Mouse (Mus musculus): Measurements from ENCODE around the gene Lsamp.

Gene Lsamp

GRCm38 (mm10) chr16:40294296-40294882 is 310.2 kb downstream of the Lsamp start:
- DNase-seq: no peak

- DNase-seq: no peak
These were observed 311.1 kb downstream of the Lsamp start for GRCm38 (mm10) chr16:40295240-40295639.

GRCm38 (mm10) chr16:40307666-40308065 is 323.5 kb downstream of the Lsamp start:
- no peak for DNase-seq

GRCm38 (mm10) chr16:40316199-40316598 is 332.0 kb downstream of the Lsamp start:
- no peak for DNase-seq

GRCm38 (mm10) chr16:40324811-40325210 is 340.6 kb downstream of the Lsamp start:
- DNase-seq: no peak

GRCm38 (mm10) chr16:40328249-40328820 is 344.2 kb downstream of the Lsamp start:
- DNase-seq: no peak

GRCm38 (mm10) chr16:40369677-40370076 is 385.5 kb downstream of the Lsamp start:
- DNase-seq: no peak

GRCm38 (mm10) chr16:40371291-40371690 is 387.1 kb downstream of the Lsamp start:
- DNase-seq: no peak

GRCm38 (mm10) chr16:40375314-40375713 is 391.2 kb downstream of the Lsamp start:
- DNase-seq: no peak

- DNase-seq: no peak
These were observed 393.1 kb downstream of the Lsamp start for GRCm38 (mm10) chr16:40377129-40377799.

- no peak for DNase-seq
These were observed 407.9 kb downstream of the Lsamp start for GRCm38 (mm10) chr16:40392106-40392505.

- no peak for DNase-seq
These were observed 415.4 kb downstream of the Lsamp start for GRCm38 (mm10) chr16:40399531-40399930.

- DNase-seq: no peak
These were observed 450.1 kb downstream of the Lsamp start for GRCm38 (mm10) chr16:40434280-40434679.

- DNase-seq: no peak
These were observed 452.3 kb downstream of the Lsamp start for GRCm38 (mm10) chr16:40436415-40436814.

GRCm38 (mm10) chr16:40437879-40438278 is 453.7 kb downstream of the Lsamp start:
- no peak for DNase-seq

GRCm38 (mm10) chr16:40438876-40439275 is 454.7 kb downstream of the Lsamp start:
- no peak for DNase-seq

GRCm38 (mm10) chr16:40446587-40446986 is 462.4 kb downstream of the Lsamp start:
- DNase-seq: no peak

- DNase-seq: no peak
These were observed 479.4 kb downstream of the Lsamp start for GRCm38 (mm10) chr16:40463411-40464058.

- DNase-seq: no peak
These were observed 482.4 kb downstream of the Lsamp start for GRCm38 (mm10) chr16:40466596-40466995.

- DNase-seq: no peak
These were observed 486.8 kb downstream of the Lsamp start for GRCm38 (mm10) chr16:40470946-40471345.

- no peak for DNase-seq
These were observed 487.8 kb downstream of the Lsamp start for GRCm38 (mm10) chr16:40471967-40472366.

GRCm38 (mm10) chr16:40491606-40492005 is 507.4 kb downstream of the Lsamp start:
- no peak for DNase-seq

GRCm38 (mm10) chr16:40504262-40504960 is 520.2 kb downstream of the Lsamp start:
- no peak for DNase-seq

Measured in kidney, adult 11 months (tissue).